Mouse (Mus musculus) urinary bladder, postnatal 10 days (tissue): Measurements from ENCODE around the gene Gm20388.
"Not testable (repeated sequence)": the region's sequence is repeated elsewhere in the genome, so short reads cannot be mapped to it uniquely, and the experiment has no call there.

Experiments used
- DNase-seq: peaks from one replicate; pipeline ENCODE4 v3.0.0; 2022; ENCODE audit warnings: low spot score

The Gm20388 gene

GRCm38 (mm10) chr8:122558671-122559349, 2648.2 kb downstream of the Gm20388 start:
- no peak for DNase-seq

GRCm38 (mm10) chr8:122561199-122561598, 2650.6 kb downstream of the Gm20388 start:
- no peak for DNase-seq

GRCm38 (mm10) chr8:122564363-122565352, 2654.0 kb downstream of the Gm20388 start:
- DNase-seq = no peak

GRCm38 (mm10) chr8:122566766-122567165, 2656.1 kb downstream of the Gm20388 start:
- no peak for DNase-seq

DNA sequence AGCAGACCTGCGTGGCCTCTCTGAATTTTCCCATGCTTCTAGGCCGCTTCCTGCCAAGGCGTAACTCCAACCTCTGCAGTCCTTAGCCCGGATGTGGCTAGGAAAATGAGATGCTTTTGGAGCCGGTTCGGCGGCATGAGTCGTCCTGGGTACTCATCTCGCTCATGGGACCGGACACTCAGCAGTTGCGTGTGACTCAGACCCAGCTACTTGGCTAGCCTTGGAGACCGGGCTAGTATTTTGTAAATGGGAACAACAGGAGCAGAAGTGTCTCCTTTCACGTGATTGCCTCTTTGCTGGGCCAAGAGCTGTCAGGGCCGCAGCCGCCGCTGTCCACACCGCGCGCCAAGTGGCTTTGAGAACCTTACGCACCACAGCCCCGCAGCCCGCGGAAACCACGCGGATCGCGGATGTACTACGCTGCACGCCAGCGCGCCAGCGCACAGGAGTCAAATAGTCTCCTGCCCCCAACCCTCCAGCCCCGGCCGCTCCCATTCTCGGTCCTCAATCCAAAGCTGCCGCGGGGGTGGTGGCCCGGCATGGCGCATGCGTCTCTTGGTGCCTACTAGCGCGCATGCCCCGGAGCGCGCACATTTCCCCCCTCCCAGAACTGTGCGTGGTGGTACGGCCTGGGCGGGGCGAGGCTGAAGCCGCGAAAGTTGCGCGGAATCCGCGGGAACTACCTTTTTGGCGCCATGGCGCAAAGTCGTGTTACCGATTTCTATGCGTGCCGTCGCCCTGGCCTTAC, 2656.9 kb downstream of the Gm20388 start, which contains the start of gene Cdt1:
Gene Cdt1 (plus strand): TSS at position 655 of the 748 bp plus-strand sequence.
- peak; percentile 86 for DNase-seq

DNA sequence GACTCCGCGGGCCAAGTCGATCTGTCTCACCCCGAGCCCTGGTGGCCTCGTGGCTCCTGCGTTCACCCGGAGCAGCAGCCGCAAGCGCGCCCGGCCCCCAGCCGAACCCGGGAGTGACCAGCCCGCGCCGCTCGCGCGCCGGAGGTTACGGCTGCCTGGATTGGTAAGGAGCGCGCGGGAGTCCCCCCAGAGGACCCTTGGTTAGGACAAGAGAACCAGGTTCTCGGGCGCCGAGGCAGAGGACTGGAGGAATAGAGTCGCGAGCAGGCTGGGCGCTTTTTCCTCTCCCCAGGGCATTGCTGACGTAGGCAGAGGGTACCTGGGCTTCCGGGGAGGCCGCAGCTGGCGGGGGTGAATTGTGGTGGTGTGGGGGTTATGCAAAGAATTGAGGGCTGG, 2657.5 kb downstream of the Gm20388 start:
- DNase-seq = no peak

GRCm38 (mm10) chr8:122568881-122569309, 2658.3 kb downstream of the Gm20388 start:
- no peak for DNase-seq

DNA sequence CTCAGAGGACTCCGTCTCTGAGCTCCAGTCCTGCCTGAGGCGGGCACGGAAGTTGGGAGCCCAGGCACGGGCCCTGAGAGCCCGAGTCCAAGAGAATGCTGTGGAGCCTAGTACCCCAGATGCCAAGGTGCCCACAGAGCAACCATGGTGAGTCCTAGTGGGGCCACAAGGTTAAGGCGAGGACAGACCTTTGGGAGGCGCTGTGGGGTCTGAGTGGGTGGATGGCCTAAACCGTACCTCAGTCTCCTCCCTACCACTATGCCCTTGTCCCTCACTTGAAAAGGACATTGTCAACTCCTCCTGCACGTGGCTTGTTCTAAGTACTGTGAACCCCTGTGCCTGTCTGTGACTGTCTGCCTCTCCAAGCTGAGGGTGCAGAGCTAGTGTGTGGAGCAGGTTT, 2658.7 kb downstream of the Gm20388 start:
- no peak for DNase-seq

DNA sequence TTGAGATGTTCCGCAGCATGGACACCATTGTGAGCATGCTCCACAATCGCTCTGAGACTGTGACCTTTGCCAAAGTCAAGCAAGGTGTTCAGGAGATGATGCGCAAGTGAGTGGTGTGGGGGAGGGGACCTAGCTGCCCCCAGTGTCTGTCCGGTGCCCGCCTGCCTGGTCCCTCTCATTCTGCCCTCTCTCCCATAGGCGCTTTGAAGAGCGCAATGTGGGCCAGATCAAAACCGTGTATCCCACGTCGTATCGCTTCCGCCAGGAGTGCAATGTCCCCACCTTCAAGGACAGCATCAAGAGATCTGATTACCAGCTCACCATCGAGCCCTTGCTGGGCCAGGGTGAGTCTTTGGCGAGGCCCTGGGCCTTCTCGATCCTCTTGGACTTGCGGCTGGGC, 2659.4 kb downstream of the Gm20388 start:
- DNase-seq = no peak

GRCm38 (mm10) chr8:122571153-122571552, 2660.5 kb downstream of the Gm20388 start:
- no peak for DNase-seq

DNA sequence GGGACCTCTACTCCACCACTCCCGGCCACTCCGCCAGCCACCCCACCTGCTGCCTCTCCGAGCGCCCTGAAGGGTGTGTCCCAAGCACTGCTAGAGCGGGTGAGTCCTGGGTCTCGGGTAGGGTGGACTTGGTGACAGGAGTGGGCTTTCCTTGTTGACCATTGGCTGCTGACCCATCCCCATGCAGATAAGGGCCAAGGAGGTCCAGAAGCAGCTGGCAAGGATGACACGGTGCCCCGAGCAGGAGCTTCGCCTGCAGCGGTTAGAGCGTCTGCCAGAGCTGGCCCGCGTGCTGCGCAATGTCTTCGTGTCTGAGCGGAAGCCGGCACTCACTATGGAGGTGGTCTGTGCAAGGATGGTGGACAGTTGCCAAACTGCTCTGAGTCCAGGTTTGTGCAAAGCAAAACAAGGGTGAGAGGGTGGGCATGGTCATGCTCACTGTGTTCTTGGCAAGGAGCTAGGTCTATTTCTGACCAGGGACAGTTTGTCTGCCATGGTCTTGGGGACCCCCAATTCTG, 2661.2 kb downstream of the Gm20388 start:
- no peak for DNase-seq

DNA sequence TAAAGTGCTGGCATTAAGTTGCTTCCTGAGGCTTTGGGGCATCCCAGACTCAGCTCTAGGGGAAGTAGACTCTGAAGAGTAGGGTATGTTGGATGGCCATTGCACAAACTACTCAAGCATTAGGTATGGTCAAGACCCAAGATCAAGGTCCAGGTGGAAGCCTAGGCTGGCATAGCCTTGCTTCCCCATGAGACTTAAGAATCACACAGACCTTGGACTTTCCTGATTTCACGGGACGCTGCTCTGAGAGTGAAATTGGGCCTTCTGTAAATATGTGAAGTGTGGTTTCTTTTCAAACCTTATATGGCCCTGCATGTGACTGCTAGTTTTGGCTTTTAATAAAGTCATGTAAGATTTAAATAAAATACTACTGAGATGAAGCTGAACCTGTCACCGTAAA, 2662.1 kb downstream of the Gm20388 start:
- no peak for DNase-seq

DNA sequence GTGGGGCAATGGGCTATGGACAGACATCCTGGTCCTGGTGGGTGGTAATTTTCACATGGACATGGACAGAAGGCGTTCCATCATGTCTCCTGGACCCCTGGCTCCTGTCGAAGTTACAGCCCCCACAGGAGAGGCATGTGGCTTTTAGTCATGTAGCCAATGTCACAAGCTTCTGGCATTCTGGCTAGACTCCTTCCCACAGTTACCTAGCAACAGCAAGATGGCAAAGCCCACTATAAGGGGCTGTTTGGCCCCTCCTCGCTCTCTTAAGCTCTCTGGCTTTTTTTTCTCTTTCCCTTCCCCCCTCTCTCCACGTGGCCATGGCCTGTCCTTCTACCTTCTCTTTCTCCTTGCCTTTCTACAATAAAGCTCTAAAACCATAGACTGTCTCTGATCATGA, 2662.5 kb downstream of the Gm20388 start:
- DNase-seq = not testable (repeated sequence)

DNA sequence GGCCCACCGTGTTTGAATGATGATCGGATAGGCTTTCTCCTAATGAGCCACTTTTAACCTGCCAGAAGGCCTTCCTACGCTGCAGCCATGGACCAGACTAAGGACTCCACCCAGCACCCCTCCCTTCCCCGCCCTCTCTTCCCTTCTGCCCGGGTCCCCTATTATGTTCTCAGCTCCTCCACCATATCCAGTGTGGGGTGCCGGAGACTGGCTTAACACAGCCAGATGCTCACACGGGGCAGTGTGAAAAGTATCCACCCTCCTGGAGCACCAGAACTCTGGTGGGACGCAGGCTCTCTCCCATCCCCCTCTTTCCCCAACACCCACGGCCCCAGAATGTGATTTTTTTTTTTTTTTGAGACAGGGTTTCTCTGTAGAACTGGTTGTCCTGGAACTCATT, 2662.9 kb downstream of the Gm20388 start:
- DNase-seq = no peak

DNA sequence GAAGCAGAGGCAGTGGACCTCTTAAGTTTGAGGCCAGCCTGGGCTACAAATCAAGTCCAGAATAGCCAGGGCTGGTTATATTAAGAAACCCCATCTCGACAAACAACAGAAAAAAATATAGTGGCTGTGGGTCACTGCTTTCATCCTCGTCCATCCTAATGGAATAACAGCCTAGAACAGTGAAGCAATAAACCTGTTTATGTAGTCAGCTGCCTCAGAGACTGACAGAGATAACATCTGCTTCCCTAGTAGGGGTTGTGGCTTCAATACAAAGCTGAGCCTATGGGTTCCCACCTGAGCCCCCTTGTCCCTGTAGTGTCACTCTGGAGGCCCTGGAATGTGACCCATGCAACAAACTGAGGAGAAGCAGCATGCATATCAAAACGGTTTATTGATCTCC, 2663.6 kb downstream of the Gm20388 start:
- no peak for DNase-seq

- no peak for DNase-seq
These were observed 2664.1 kb downstream of the Gm20388 start for GRCm38 (mm10) chr8:122574667-122575251.

DNA sequence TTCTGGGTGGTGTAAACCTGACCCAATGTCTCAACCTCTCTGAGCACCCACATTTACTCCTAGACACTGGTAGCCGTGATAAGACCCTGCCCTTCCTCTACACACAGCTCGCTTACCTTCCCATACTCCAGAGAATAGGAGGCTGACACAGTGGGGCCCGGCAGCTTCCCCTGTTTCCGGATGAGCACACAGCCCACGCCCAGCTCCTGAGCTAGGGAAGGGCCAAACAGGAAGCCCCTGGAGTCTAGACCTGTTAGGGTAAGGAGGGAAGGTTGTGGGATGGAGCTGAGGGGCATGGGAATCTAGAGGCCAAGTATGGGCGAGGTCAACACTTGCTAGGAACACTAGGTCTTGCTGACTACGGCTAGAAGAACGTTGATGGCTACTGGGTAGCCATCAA, 2664.6 kb downstream of the Gm20388 start:
- DNase-seq = no peak

DNA sequence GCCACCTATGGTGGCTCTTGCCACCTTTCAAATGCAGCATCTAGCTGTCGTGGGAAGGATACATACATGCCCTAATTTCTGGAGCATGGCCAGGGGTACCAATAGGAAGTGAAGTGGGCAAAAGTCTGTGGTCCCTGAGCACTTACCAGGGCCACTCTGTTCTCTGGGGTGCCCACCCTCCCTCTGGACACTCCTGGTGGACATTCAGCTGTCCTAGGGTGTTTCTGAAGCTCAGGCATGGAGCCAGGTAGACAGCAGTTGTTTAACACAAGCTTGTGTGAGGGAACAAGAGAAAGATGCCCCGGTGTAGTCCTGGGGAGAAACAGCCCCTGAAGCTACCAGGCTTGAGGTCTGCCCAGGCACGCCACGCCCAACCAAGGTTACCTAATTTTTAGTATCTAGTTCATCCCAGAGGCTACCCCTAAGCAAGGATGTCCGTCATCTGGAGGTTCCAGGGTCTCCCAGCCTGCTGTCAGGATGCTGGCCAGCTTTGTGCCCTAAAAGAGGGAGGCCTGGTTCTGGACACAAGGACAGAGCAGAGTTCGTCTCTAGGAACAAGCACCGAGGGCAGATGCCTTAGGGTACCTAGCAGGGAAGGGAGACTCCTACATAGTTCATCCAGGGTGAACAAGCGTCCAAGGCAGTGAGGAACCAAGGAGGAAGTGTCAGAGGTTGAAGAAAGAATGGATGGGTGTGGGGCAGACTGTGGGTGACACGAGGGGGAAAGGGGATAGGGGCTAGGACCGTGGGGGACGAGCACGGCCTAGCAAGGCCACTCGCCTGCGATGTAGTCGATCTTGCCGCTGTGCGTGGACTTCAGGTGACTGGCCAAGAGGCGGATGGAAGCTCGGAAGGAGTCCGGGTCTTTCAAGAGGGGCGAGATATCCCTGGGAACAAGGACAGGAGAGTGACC, 2665.3 kb downstream of the Gm20388 start:
- no peak for DNase-seq

GRCm38 (mm10) chr8:122576648-122577022, 2666.0 kb downstream of the Gm20388 start, which contains the start of gene Aprt:
Gene Aprt (minus strand): TSS chr8:122576909.
- peak; percentile 73 for DNase-seq

DNA sequence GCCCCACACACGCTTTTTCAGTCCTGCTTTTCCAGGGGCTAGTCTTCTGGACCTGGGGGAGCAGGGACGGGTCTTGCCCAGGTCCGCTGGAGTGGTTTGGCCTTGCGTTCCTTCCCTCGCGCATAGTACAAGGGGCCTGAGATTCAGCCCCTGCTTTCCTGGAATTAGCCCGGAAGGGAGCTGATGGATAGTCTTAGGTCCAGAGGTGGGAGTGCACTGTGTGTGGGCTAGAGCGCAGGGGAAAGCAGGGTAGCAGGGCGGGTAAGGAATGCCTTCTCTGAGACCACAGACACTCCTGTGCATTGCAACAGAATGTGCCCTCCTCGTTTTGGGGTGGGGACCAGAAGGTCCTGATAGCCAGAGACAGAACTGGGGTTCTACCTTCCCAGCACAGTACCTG, 2666.5 kb downstream of the Gm20388 start:
- DNase-seq = no peak

- DNase-seq = no peak
These were observed 2668.6 kb downstream of the Gm20388 start for GRCm38 (mm10) chr8:122579196-122579595.
